Mouse (Mus musculus): ENCODE data around the gene Cd3d. TPM values are rescaled to one million over a fixed set of nuclear protein-coding genes. Genes with fewer than 3 reads are reported as not detected.
"Not testable (repeated sequence)": the region's sequence is repeated elsewhere in the genome, so short reads cannot be mapped to it uniquely, and the experiment has no call there.

The Cd3d gene
- polyA plus RNA-seq, 1 experiment, result 262 TPM

GRCm38 (mm10) chr9:44965126-44965832 lies 16.3 kb upstream of the Cd3d start, which contains the start of gene Ube4a:
Ube4a (minus strand) TSS chr9:44965600.
- DNase-seq, result peak; percentile 100
- H3K27me3 ChIP-seq (ENCODE audit: control insufficient read depth, insufficient read depth, low read length), result no peaks in the 10 kb centered on the region
- TF ChIP-seq CTCF (IDR thresholded peaks at IDR 0.05; ENCODE audit: borderline replicate concordance, control insufficient read depth, extremely low read depth, insufficient read depth, low read length, poor library complexity), result no peak
- peak; percentile 64; the same call in 1 of the 2 replicates for TF ChIP-seq POLR2A (IDR thresholded peaks at IDR 0.05; ENCODE audit: control insufficient read depth, extremely low read depth, insufficient read depth, low read length, poor library complexity)
- no peaks in the 10 kb centered on the region for H3K4me1 ChIP-seq (replicated peaks; ENCODE audit: control insufficient read depth, insufficient read depth, low read length)
- H3K36me3 ChIP-seq (ENCODE audit: control insufficient read depth, insufficient read depth, low read length), result peaks cover 25% of the 10 kb centered on the region
- under 1% methylated on average over 39 of the region's 39 CpGs for WGBS
- H3K4me3 ChIP-seq (ENCODE audit: control insufficient read depth, insufficient read depth, low read length), result peak within 1 kb of the TSS; percentile 67
- H3K27ac ChIP-seq (ENCODE audit: control insufficient read depth, insufficient read depth, low read length), result peak within 1 kb of the TSS; percentile 37

- TF ChIP-seq CTCF (IDR thresholded peaks at IDR 0.05; ENCODE audit: borderline replicate concordance, control insufficient read depth, extremely low read depth, insufficient read depth, low read length, poor library complexity), result no peak
- TF ChIP-seq POLR2A (IDR thresholded peaks at IDR 0.05; ENCODE audit: control insufficient read depth, extremely low read depth, insufficient read depth, low read length, poor library complexity), result no peak
- H3K36me3 ChIP-seq (ENCODE audit: control insufficient read depth, insufficient read depth, low read length), result peaks cover 30% of the 10 kb centered on the region
- no peaks in the 10 kb centered on the region for H3K27me3 ChIP-seq (ENCODE audit: control insufficient read depth, insufficient read depth, low read length)
- H3K4me1 ChIP-seq (replicated peaks; ENCODE audit: control insufficient read depth, insufficient read depth, low read length), result no peaks in the 10 kb centered on the region
- H3K27ac ChIP-seq (ENCODE audit: control insufficient read depth, insufficient read depth, low read length), result no peak overlapping the region
- DNase-seq, result no peak
- 16% methylated on average over 10 of the region's 10 CpGs for WGBS
- H3K4me3 ChIP-seq (ENCODE audit: control insufficient read depth, insufficient read depth, low read length), result peak overlapping the region; percentile 26; the same call in 1 of the 2 replicates
Observed at GRCm38 (mm10) chr9:44965833-44966466, 15.6 kb upstream of the Cd3d start.

GRCm38 (mm10) chr9:44966815-44967242 lies 14.8 kb upstream of the Cd3d start:
- Histone ChIP-seq H3K4me1 (replicated peaks; ENCODE audit: control insufficient read depth, insufficient read depth, low read length) (no peaks in the 10 kb centered on the region), H3K4me3 (ENCODE audit: control insufficient read depth, insufficient read depth, low read length) (no peak overlapping the region), H3K27ac (ENCODE audit: control insufficient read depth, insufficient read depth, low read length) (no peak overlapping the region), H3K36me3 (ENCODE audit: control insufficient read depth, insufficient read depth, low read length) (peaks cover 32% of the 10 kb centered on the region), H3K27me3 (ENCODE audit: control insufficient read depth, insufficient read depth, low read length) (no peaks in the 10 kb centered on the region)
- WGBS, result 28% methylated on average over 3 of the region's 3 CpGs
- peak; percentile 90 for DNase-seq
- TF ChIP-seq CTCF (IDR thresholded peaks at IDR 0.05; ENCODE audit: borderline replicate concordance, control insufficient read depth, extremely low read depth, insufficient read depth, low read length, poor library complexity) (no peak), POLR2A (IDR thresholded peaks at IDR 0.05; ENCODE audit: control insufficient read depth, extremely low read depth, insufficient read depth, low read length, poor library complexity) (no peak)

- not testable (repeated sequence) for H3K4me3 ChIP-seq (ENCODE audit: control insufficient read depth, insufficient read depth, low read length)
- H3K36me3 ChIP-seq (ENCODE audit: control insufficient read depth, insufficient read depth, low read length), result peaks cover 39% of the 10 kb centered on the region
- WGBS, result 89% methylated on average over 5 of the region's 5 CpGs
Observed at GRCm38 (mm10) chr9:44967763-44968162, 13.8 kb upstream of the Cd3d start.

GRCm38 (mm10) chr9:44969450-44969849 lies 12.1 kb upstream of the Cd3d start:
- Histone ChIP-seq H3K27me3 (ENCODE audit: control insufficient read depth, insufficient read depth, low read length) (no peaks in the 10 kb centered on the region), H3K36me3 (ENCODE audit: control insufficient read depth, insufficient read depth, low read length) (peaks cover 56% of the 10 kb centered on the region), H3K4me1 (replicated peaks; ENCODE audit: control insufficient read depth, insufficient read depth, low read length) (peaks cover 5% of the 10 kb centered on the region; the same call in 1 of the 2 replicates), H3K4me3 (ENCODE audit: control insufficient read depth, insufficient read depth, low read length) (no peak overlapping the region), H3K27ac (ENCODE audit: control insufficient read depth, insufficient read depth, low read length) (no peak overlapping the region)
- 72% methylated on average over 1 of the region's 1 CpGs for WGBS
- TF ChIP-seq CTCF (IDR thresholded peaks at IDR 0.05; ENCODE audit: borderline replicate concordance, control insufficient read depth, extremely low read depth, insufficient read depth, low read length, poor library complexity) (no peak), POLR2A (IDR thresholded peaks at IDR 0.05; ENCODE audit: control insufficient read depth, extremely low read depth, insufficient read depth, low read length, poor library complexity) (no peak)
- DNase-seq, result no peak

More at GRCm38 (mm10) chr9:44967763-44968162, 13.8 kb upstream of the Cd3d start:
- not testable (repeated sequence) for H3K27me3 ChIP-seq (ENCODE audit: control insufficient read depth, insufficient read depth, low read length); H3K27ac ChIP-seq (ENCODE audit: control insufficient read depth, insufficient read depth, low read length); DNase-seq; H3K4me1 ChIP-seq (replicated peaks; ENCODE audit: control insufficient read depth, insufficient read depth, low read length)

GRCm38 (mm10) chr9:44977813-44978212 lies 3.8 kb upstream of the Cd3d start:
- H3K27ac ChIP-seq (ENCODE audit: control insufficient read depth, insufficient read depth, low read length), result peak overlapping the region; percentile 75

More at GRCm38 (mm10) chr9:44977813-44978212, 3.8 kb upstream of the Cd3d start:
- Histone ChIP-seq H3K4me1 (replicated peaks; ENCODE audit: control insufficient read depth, insufficient read depth, low read length) (peaks cover 13% of the 10 kb centered on the region), H3K4me3 (ENCODE audit: control insufficient read depth, insufficient read depth, low read length) (peak overlapping the region; percentile 44), H3K36me3 (ENCODE audit: control insufficient read depth, insufficient read depth, low read length) (peaks cover 30% of the 10 kb centered on the region), H3K27me3 (ENCODE audit: control insufficient read depth, insufficient read depth, low read length) (no peaks in the 10 kb centered on the region)
- WGBS, result 49% methylated on average over 6 of the region's 6 CpGs
- DNase-seq, result no peak
- TF ChIP-seq CTCF (IDR thresholded peaks at IDR 0.05; ENCODE audit: borderline replicate concordance, control insufficient read depth, extremely low read depth, insufficient read depth, low read length, poor library complexity) (no peak), POLR2A (IDR thresholded peaks at IDR 0.05; ENCODE audit: control insufficient read depth, extremely low read depth, insufficient read depth, low read length, poor library complexity) (no peak)
